Mouse (Mus musculus): Measurements from ENCODE around the gene Olfr1337. TPM values are rescaled to one million over a fixed set of nuclear protein-coding genes. Genes with fewer than 3 reads are reported as not detected.

Olfr1337 gene
- polyA plus RNA-seq, 1 experiment from 2014 or later: not detected

Other genes starting within 250 kb of the Olfr1337 start
- gene Tmem125, start 238.5 kb downstream of the Olfr1337 start, polyA plus RNA-seq (2016; fragmentation: Nextera tagmentation; extraction: Ambion mirVana): 0.18 and 0.23 TPM in 2 replicates
- 0.76 and 0.80 TPM in 2 replicates for gene Cfap57, start 161.8 kb downstream of the Olfr1337 start, polyA plus RNA-seq (2016; fragmentation: Nextera tagmentation; extraction: Ambion mirVana)
- gene Ebna1bp2, start 161.8 kb downstream of the Olfr1337 start, polyA plus RNA-seq (2016; fragmentation: Nextera tagmentation; extraction: Ambion mirVana): 96.7 and 103 TPM in 2 replicates
- gene Olfr62, start 123.6 kb downstream of the Olfr1337 start, polyA plus RNA-seq (2016; fragmentation: Nextera tagmentation; extraction: Ambion mirVana): not detected in 2 replicates
- gene Olfr1342, start 89.8 kb downstream of the Olfr1337 start, polyA plus RNA-seq (2016; fragmentation: Nextera tagmentation; extraction: Ambion mirVana): not detected in 2 replicates
- not detected in 2 replicates for gene Olfr1341, start 79.1 kb downstream of the Olfr1337 start, polyA plus RNA-seq (2016; fragmentation: Nextera tagmentation; extraction: Ambion mirVana)
- gene Olfr1340, start 62.4 kb downstream of the Olfr1337 start, polyA plus RNA-seq (2016; fragmentation: Nextera tagmentation; extraction: Ambion mirVana): not detected in 2 replicates
- gene Olfr1339, start 50.4 kb downstream of the Olfr1337 start, polyA plus RNA-seq (2016; fragmentation: Nextera tagmentation; extraction: Ambion mirVana): not detected in 2 replicates
- gene Olfr1338, start 23.8 kb downstream of the Olfr1337 start, polyA plus RNA-seq (2016; fragmentation: Nextera tagmentation; extraction: Ambion mirVana): not detected in 2 replicates
- gene Olfr1335, start 27.4 kb upstream of the Olfr1337 start, polyA plus RNA-seq (2016; fragmentation: Nextera tagmentation; extraction: Ambion mirVana): not detected in 2 replicates
- gene Olfr1333, start 53.7 kb upstream of the Olfr1337 start, polyA plus RNA-seq (2016; fragmentation: Nextera tagmentation; extraction: Ambion mirVana): not detected in 2 replicates
- gene Olfr1331, start 82.1 kb upstream of the Olfr1337 start, polyA plus RNA-seq (2016; fragmentation: Nextera tagmentation; extraction: Ambion mirVana): not detected in 2 replicates
- 0.05 and 0.09 TPM in 2 replicates for gene Olfr1330, start 106.0 kb upstream of the Olfr1337 start, polyA plus RNA-seq (2016; fragmentation: Nextera tagmentation; extraction: Ambion mirVana)
- gene Olfr1329, start 134.9 kb upstream of the Olfr1337 start, polyA plus RNA-seq (2016; fragmentation: Nextera tagmentation; extraction: Ambion mirVana): not detected in 2 replicates
- gene Olfr1328, start 156.0 kb upstream of the Olfr1337 start, polyA plus RNA-seq (2016; fragmentation: Nextera tagmentation; extraction: Ambion mirVana): not detected in 2 replicates
- gene Lao1, start 179.0 kb upstream of the Olfr1337 start, polyA plus RNA-seq (2016; fragmentation: Nextera tagmentation; extraction: Ambion mirVana): not detected in 2 replicates

All from heart, embryonic 12.5 days (tissue).